Mouse (Mus musculus): ENCODE measurements around the gene Smim13. TPM values are rescaled to one million over a fixed set of nuclear protein-coding genes. Genes with fewer than 3 reads are reported as not detected.

The Smim13 gene
- polyA plus RNA-seq, 1 experiment = 0.67 TPM

GRCm38 (mm10) chr13:41283256-41283655, 33.6 kb downstream of the Smim13 start:
- H3K4me1 ChIP-seq = peaks cover 3% of the 10 kb centered on the region; the same call in 1 of the 2 replicates
- TF ChIP-seq FLI1 (IDR thresholded peaks at IDR 0.05; ENCODE audit: low read length) (no peak), GATA1 (IDR thresholded peaks at IDR 0.05; ENCODE audit: borderline replicate concordance, low read length) (no peak)
- H3K4me3 ChIP-seq (replicated peaks) = no peak overlapping the region
- no peaks in the 10 kb centered on the region for H3K36me3 ChIP-seq (replicated peaks; ENCODE audit: low read length)
- peaks cover under 1% of the 10 kb centered on the region; the same call in 1 of the 2 replicates for H3K9me3 ChIP-seq
- peaks cover 7% of the 10 kb centered on the region for H3K27me3 ChIP-seq (replicated peaks)

- peaks cover 3% of the 10 kb centered on the region; the same call in 1 of the 2 replicates for H3K4me1 ChIP-seq
- H3K36me3 ChIP-seq (replicated peaks; ENCODE audit: low read length) = no peaks in the 10 kb centered on the region
- no peaks in the 10 kb centered on the region for H3K9me3 ChIP-seq
- TF ChIP-seq GATA1 (IDR thresholded peaks at IDR 0.05; ENCODE audit: borderline replicate concordance, low read length) (no peak), FLI1 (IDR thresholded peaks at IDR 0.05; ENCODE audit: low read length) (no peak)
- no peak overlapping the region for H3K4me3 ChIP-seq (replicated peaks)
- peaks cover 8% of the 10 kb centered on the region for H3K27me3 ChIP-seq (replicated peaks)
Measured at GRCm38 (mm10) chr13:41285448-41285847, 35.8 kb downstream of the Smim13 start.

GRCm38 (mm10) chr13:41286285-41286684, 36.6 kb downstream of the Smim13 start:
- TF ChIP-seq GATA1 (IDR thresholded peaks at IDR 0.05; ENCODE audit: borderline replicate concordance, low read length) (no peak), FLI1 (IDR thresholded peaks at IDR 0.05; ENCODE audit: low read length) (no peak)
- Histone ChIP-seq H3K36me3 (replicated peaks; ENCODE audit: low read length) (no peaks in the 10 kb centered on the region), H3K27me3 (replicated peaks) (peaks cover 6% of the 10 kb centered on the region), H3K9me3 (no peaks in the 10 kb centered on the region), H3K4me1 (peaks cover 3% of the 10 kb centered on the region; the same call in 1 of the 2 replicates), H3K4me3 (replicated peaks) (no peak overlapping the region)

GRCm38 (mm10) chr13:41291466-41291974, 41.9 kb downstream of the Smim13 start:
- peaks cover 18% of the 10 kb centered on the region for H3K27me3 ChIP-seq (replicated peaks)
- TF ChIP-seq FLI1 (IDR thresholded peaks at IDR 0.05; ENCODE audit: low read length) (no peak), GATA1 (IDR thresholded peaks at IDR 0.05; ENCODE audit: borderline replicate concordance, low read length) (no peak)
- H3K4me3 ChIP-seq (replicated peaks) = no peak overlapping the region
- H3K4me1 ChIP-seq = no peaks in the 10 kb centered on the region
- no peaks in the 10 kb centered on the region for H3K9me3 ChIP-seq
- H3K36me3 ChIP-seq (replicated peaks; ENCODE audit: low read length) = no peaks in the 10 kb centered on the region

DNA sequence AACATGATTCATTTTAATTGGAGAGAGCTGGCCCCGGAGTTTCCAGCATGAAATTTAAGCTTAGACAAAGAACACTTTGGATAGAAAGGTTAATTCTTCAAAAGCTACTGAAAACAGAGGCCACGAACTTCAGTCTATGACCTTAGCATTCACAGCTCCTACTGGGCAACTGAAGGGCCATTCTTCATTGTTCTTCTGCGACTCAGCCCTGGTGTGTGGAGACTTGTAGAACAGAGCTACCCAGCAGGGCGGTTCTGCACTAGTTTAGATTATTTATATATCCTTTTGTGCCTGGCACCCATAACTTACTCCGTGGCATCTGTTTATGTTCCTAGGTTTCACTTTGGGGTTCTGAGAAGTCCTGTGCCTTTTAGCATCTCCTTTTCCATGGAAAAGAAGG, 44.0 kb downstream of the Smim13 start:
- H3K27me3 ChIP-seq (replicated peaks) = peaks cover 19% of the 10 kb centered on the region
- TF ChIP-seq FLI1 (IDR thresholded peaks at IDR 0.05; ENCODE audit: low read length) (no peak), GATA1 (IDR thresholded peaks at IDR 0.05; ENCODE audit: borderline replicate concordance, low read length) (no peak)
- no peaks in the 10 kb centered on the region for H3K9me3 ChIP-seq
- H3K4me1 ChIP-seq = no peaks in the 10 kb centered on the region
- no peaks in the 10 kb centered on the region for H3K36me3 ChIP-seq (replicated peaks; ENCODE audit: low read length)
- no peak overlapping the region for H3K4me3 ChIP-seq (replicated peaks)

DNA sequence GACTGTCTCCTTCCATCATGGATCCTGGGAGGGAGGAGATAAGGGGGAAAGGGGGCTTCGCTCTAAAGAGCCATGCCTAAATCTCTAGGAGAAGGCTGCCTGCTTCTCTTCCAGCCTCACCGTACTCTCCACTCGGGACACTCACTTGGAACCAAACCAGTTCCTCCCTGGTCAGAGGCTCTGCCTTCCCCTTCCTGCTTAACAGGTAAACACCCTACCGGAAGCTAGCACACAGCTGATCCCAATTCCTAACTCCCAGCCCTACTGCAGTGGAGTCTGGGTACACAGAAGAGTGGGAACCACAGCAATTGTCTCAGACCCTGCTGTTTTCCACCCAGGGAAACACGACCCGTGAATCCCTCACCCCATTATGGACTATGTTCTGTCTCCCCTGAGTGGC, 46.2 kb downstream of the Smim13 start:
- no peak for TF ChIP-seq FLI1 (IDR thresholded peaks at IDR 0.05; ENCODE audit: low read length)
- TF ChIP-seq GATA1 (IDR thresholded peaks at IDR 0.05; ENCODE audit: borderline replicate concordance, low read length) = no peak
- peaks cover 7% of the 10 kb centered on the region; the same call in 1 of the 2 replicates for H3K4me1 ChIP-seq
- H3K4me3 ChIP-seq (replicated peaks) = no peak overlapping the region
- H3K9me3 ChIP-seq = no peaks in the 10 kb centered on the region
- peaks cover 27% of the 10 kb centered on the region for H3K27me3 ChIP-seq (replicated peaks)
- no peaks in the 10 kb centered on the region for H3K36me3 ChIP-seq (replicated peaks; ENCODE audit: low read length)

DNA sequence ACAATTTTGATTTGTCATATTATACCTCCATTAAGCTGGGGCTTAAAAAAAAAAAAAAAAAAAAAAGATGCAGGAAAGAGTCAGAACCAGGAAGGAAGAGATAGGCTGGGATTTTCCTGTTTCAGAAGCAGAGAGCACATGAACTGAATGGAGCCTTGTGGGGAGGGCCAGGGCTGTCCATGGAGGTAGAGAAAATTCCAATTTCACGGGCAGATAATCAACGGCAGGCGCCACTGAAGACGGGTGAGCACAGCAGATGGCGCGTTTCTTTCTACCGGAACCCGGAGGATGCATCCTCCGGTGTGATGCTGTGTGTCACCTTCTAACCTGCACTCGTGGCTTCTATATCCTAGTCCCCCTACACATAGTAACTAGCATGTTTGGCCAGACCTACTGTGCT, 46.8 kb downstream of the Smim13 start:
- TF ChIP-seq FLI1 (IDR thresholded peaks at IDR 0.05; ENCODE audit: low read length) = no peak
- TF ChIP-seq GATA1 (IDR thresholded peaks at IDR 0.05; ENCODE audit: borderline replicate concordance, low read length) = no peak
- H3K9me3 ChIP-seq = no peaks in the 10 kb centered on the region
- H3K27me3 ChIP-seq (replicated peaks) = peaks cover 27% of the 10 kb centered on the region
- H3K4me3 ChIP-seq (replicated peaks) = no peak overlapping the region
- H3K36me3 ChIP-seq (replicated peaks; ENCODE audit: low read length) = no peaks in the 10 kb centered on the region
- peaks cover 7% of the 10 kb centered on the region; the same call in 1 of the 2 replicates for H3K4me1 ChIP-seq

DNA sequence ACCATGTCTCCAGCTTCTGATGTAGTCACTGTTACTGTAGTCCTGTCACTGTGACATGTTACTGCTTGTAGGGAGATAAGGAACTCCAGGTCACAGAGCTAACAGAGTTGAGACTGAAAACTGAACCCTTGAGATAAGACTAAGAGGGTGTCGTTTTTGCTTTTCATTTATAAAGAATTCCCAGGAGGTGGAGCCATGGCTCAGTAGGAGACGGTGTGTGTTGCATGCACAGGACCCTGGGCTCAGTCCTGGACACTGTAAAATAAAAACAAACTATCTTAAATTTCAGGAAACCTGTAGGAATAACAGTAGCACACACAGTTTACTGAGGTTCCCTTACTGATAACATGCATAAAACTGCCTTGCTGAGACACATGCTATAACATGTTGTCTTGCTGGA, 48.9 kb downstream of the Smim13 start:
- H3K9me3 ChIP-seq = no peaks in the 10 kb centered on the region
- peaks cover 12% of the 10 kb centered on the region for H3K4me1 ChIP-seq
- TF ChIP-seq FLI1 (IDR thresholded peaks at IDR 0.05; ENCODE audit: low read length) (no peak), GATA1 (IDR thresholded peaks at IDR 0.05; ENCODE audit: borderline replicate concordance, low read length) (no peak)
- peaks cover 32% of the 10 kb centered on the region for H3K27me3 ChIP-seq (replicated peaks)
- no peaks in the 10 kb centered on the region for H3K36me3 ChIP-seq (replicated peaks; ENCODE audit: low read length)
- no peak overlapping the region for H3K4me3 ChIP-seq (replicated peaks)

GRCm38 (mm10) chr13:41298996-41299395, 49.4 kb downstream of the Smim13 start:
- H3K9me3 ChIP-seq = no peaks in the 10 kb centered on the region
- TF ChIP-seq GATA1 (IDR thresholded peaks at IDR 0.05; ENCODE audit: borderline replicate concordance, low read length) = no peak
- no peak for TF ChIP-seq FLI1 (IDR thresholded peaks at IDR 0.05; ENCODE audit: low read length)
- peaks cover 30% of the 10 kb centered on the region for H3K27me3 ChIP-seq (replicated peaks)
- H3K4me1 ChIP-seq = peaks cover 12% of the 10 kb centered on the region
- no peaks in the 10 kb centered on the region for H3K36me3 ChIP-seq (replicated peaks; ENCODE audit: low read length)
- no peak overlapping the region for H3K4me3 ChIP-seq (replicated peaks)

DNA sequence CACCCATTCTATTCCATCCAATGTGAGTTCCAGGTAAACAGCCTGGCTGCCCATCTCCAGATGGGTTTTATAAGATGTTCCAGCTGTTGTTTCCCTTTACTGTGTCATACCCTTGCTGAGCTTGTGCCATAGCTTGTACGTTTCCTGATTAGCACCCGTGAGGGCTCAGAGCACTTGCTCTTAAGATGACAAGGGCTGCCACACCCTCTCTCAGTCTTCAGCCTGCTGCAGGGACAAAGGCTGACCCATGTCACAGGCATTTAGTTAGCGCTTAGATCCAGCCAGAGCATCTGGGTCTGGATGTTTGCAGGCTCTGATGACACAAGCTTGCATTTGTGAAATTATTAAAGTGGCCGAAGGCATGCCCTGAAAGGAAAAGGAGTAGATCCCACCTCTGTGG, 50.4 kb downstream of the Smim13 start:
- TF ChIP-seq FLI1 (IDR thresholded peaks at IDR 0.05; ENCODE audit: low read length) = no peak
- TF ChIP-seq GATA1 (IDR thresholded peaks at IDR 0.05; ENCODE audit: borderline replicate concordance, low read length) = no peak
- H3K27me3 ChIP-seq (replicated peaks) = peaks cover 28% of the 10 kb centered on the region
- no peaks in the 10 kb centered on the region for H3K9me3 ChIP-seq
- no peaks in the 10 kb centered on the region for H3K36me3 ChIP-seq (replicated peaks; ENCODE audit: low read length)
- H3K4me3 ChIP-seq (replicated peaks) = no peak overlapping the region
- peaks cover 12% of the 10 kb centered on the region for H3K4me1 ChIP-seq
